Mouse (Mus musculus): ENCODE results near the gene March10.

DNA sequence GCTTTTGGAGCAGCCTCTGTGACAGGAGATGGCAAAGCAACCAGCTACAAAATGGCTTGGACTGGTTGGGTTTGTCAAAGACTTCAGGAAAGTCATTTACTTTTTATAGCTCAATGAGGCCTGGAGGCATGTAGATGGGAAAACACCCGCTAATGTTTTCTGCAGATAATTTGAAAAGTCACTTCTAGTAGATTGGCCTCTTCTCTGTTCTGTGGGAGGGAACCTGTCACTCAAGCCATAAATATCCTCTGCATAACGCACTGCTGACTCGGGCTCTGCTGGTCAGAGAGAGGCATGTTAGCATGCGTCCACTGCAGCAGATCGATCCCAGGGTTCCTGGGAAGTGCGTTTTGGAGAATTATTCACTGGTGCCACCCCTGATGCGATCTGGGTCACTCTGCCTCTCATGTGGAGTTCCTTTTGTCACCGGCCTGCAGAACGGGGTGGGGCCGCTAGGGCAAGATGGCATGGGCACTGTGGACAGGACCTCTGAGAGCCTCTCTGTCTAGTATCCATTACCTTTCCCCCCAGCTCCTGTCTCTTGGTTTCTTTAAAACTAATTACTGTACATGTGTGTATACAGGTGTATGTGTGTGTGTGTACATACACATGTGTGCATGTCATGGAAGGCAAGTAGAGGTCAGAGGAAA is 81.9 kb downstream of the March10 start:
- TF ChIP-seq POLR2A (IDR thresholded peaks at IDR 0.05; ENCODE audit: insufficient read depth, low read length) (no peak), EP300 (IDR thresholded peaks at IDR 0.05; ENCODE audit: insufficient read depth, low read depth, low read length) (no peak), CTCF (IDR thresholded peaks at IDR 0.05; ENCODE audit: low read depth, low read length) (no peak)

All from ES-Bruce4 (cell line).